Mouse (Mus musculus) ES-E14 (cell line): Measurements from ENCODE around the gene Plod3.

ENCODE experiments used
- CHD2 ChIP-seq: IDR thresholded peaks from 2 replicates; pipeline ENCODE4 v1.6.1; 2014; ENCODE audit warnings: mild to moderate bottlenecking, low read depth, low read length, inconsistent platforms
- HCFC1 ChIP-seq: IDR thresholded peaks from 2 replicates; pipeline ENCODE4 v1.6.1; 2012; ENCODE audit warnings: low read length, inconsistent platforms, borderline replicate concordance; ENCODE audit not compliant: insufficient read depth
- MAFK ChIP-seq: IDR thresholded peaks from 2 replicates; pipeline ENCODE4 v1.6.1; 2014; ENCODE audit warnings: mild to moderate bottlenecking, low read depth, low read length, inconsistent platforms; ENCODE audit not compliant: insufficient read depth
- ZC3H11A ChIP-seq: IDR thresholded peaks from 2 replicates; pipeline ENCODE4 v1.6.1; 2012; ENCODE audit warnings: low read depth, mild to moderate bottlenecking, inconsistent platforms, low read length, borderline replicate concordance
- ZNF384 ChIP-seq: IDR thresholded peaks from 2 replicates; pipeline ENCODE4 v1.6.1; 2012; ENCODE audit warnings: low read depth, low read length, inconsistent platforms

DNA sequence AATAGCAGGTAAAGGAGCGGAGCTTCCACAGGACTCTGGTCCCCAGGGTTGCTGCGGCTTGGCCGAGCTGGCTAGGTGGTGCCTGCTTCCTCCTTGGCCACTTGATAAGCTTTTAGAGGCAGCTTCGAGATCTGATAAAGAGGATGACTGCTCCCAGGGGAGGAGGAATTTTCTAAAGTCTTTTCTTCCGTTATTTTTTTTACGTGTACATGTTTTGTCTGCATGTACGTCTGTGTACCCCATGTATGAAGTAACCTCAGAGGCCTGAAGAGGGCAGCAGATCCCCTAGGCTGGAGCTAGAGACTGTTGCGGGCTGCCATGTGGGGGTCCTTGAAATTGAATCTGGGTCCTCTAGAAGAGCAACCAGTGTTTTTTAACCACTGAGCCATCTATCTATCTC is 5.8 kb upstream of the Plod3 start:
- TF ChIP-seq MAFK = no peak
- TF ChIP-seq ZNF384 = no peak
- TF ChIP-seq CHD2 = no peak
- TF ChIP-seq HCFC1 = no peak
- 0 out of 2 replicates have a peak, but pooled peaks have one; percentile 14 for TF ChIP-seq ZC3H11A
